Mouse (Mus musculus) adipose tissue, adult 10 weeks (tissue): ENCODE results near the gene Cerkl. TPM values are rescaled to one million over a fixed set of nuclear protein-coding genes. Genes with fewer than 3 reads are reported as not detected.

Experiments used
- polyA plus RNA-seq: library from polyadenylated mRNA; stranded (reverse); fragments of 350-450 nt; fragmentation: Illumina TruSeq; extraction: RNeasy Lipid Tissue Mini Kit (QIAGEN cat#74804); gene quantifications from one replicate; pipeline ENCODE4 v1.2.3, GENCODE M21; 2014; ENCODE audit warnings: low read depth, low replicate concordance

Cerkl gene
- 1.3 TPM for polyA plus RNA-seq

DNA sequence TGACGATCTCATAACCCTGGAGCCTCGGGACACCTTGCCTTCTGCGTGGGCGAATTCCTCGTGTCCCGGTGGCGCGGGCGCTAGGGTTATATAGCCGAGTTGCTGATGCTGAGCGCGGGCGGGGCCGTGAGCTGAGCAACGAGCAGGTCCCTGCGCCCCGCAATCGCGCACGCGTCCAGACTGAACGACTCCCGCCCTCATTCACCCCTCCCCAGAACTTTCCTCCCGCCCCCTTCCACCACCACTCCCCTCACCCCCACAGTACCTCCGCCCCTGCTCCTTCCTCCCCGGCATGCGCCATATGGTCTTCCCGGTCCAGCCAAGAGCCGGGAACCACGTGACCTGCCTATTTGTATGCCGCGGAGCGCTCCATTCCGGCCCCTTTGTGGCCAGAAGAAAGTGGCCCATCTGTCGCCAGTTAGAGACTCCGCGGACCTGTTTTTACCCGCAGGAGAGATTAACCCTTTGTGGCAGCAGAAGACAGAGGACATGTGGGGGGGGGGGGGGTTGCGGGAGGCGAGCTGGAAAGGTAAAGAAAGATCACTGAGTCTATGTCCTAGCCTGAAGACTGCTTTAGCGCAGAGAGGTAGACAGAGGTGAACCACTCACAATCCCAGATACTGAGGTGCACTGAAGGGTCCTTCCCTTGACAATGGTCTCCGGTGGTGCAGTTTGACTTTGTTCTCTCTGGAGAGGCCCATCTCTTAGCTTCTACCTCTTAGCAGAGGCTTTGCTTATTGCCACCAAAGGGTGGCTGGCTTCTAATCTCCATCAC is at the start of gene Cerkl, which contains the start of gene Neurod1:
TSS of gene Cerkl (minus strand) at position 211 of the 775 bp plus-strand sequence.
TSS of gene Neurod1 (minus strand) at position 177 of the 775 bp plus-strand sequence.

Other genes with a start within 250 kb of the Cerkl start
- gene Itga4, start 201.4 kb downstream of the Cerkl start, polyA plus RNA-seq, result 2.5 TPM
- gene Neurod1, start within 50 bp of the Cerkl start, polyA plus RNA-seq, result not detected
- gene Itprid2, start 178.6 kb upstream of the Cerkl start, polyA plus RNA-seq, result 29.4 TPM